In the genomic region with DNA sequence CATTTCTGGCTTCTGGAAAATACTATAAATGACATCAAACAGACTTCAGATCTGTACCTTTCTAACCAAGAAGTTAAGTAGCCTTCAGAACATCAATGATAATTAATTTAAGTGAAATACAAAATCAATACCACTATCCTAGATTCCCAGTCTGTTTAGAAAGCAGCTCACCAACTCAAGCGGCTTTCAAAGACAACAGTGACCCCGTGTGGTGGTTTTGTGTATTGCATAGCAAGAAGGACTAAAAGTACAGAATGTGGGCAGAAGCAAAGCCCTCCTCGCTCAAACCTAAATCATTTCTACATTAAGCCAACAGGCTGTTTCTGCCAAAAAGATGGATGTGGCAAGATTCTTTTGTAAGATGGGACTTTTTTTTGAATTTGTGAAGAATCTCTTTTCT, we compare ENCODE assay signal across 8 mouse cellular contexts.
DNase-seq lines count a peak whose midpoint lies in the region; ATAC-seq lines count a peak whose summit lies in the region.

No protein-coding gene starts in this region.

- intact Hi-C loops in heart, postnatal 36 days (cut with DNase I): loop anchor here (1.0 to 10.0 kb wide), 5 partner anchors 56 to 521 kb away; no protein-coding TSS in a partner anchor

- no peak overlapping the region for H3K4me3 ChIP-seq in kidney, embryonic 15.5 days (replicated peaks)

- H3K4me1 ChIP-seq in kidney, embryonic 15.5 days: 0 out of 2 replicates have a peak, but pooled peaks cover 4% of the 10 kb centered on the region

- H3K36me3 ChIP-seq in kidney, embryonic 15.5 days: no peaks in the 10 kb centered on the region

- 3% methylated on average over 3 of the region's 3 CpGs for WGBS in kidney, embryonic 15.5 days

- no peak for ATAC-seq in kidney, embryonic 15.5 days (replicated peaks; ENCODE audit: low FRiP score)

- DNase-seq in kidney, adult 18-20 months: peak; percentile 73
- DNase-seq in adrenal gland, postnatal 25 days: peak; percentile 75
- peak; percentile 84 for DNase-seq in embryo, embryonic 9.5 days (ENCODE audit: extremely low spot score)
- peak; percentile 82 to 86 for DNase-seq in heart, postnatal 36 days
- DNase-seq in left cerebral cortex, adult 8-10 months (ENCODE audit: low spot score in 2 of 2): peak; percentile 58 to 78
- DNase-seq in ovary, adult 18-20 months (ENCODE audit: low spot score): peak; percentile 21
- peak; percentile 68 for DNase-seq in thymus, postnatal 0 days (ENCODE audit: low spot score)

- no peak overlapping the region for H3K4me2 ChIP-seq in kidney, embryonic 15.5 days

- no peak overlapping the region for H3K9ac ChIP-seq in kidney, embryonic 15.5 days

- H3K27me3 ChIP-seq in kidney, embryonic 15.5 days: no peaks in the 10 kb centered on the region

- H3K9me3 ChIP-seq in kidney, embryonic 15.5 days (replicated peaks): no peaks in the 10 kb centered on the region

- H3K27ac ChIP-seq in kidney, embryonic 15.5 days: no peak overlapping the region

Comparison
In these comparisons a context has a peak if more than half of its experiments do, and no peak if none do; other contexts are left out.
1. DNase-seq: peak in every context shown above with its lines; median percentile 84 in embryo, embryonic 9.5 days; 84 in heart, postnatal 36 days; 75 in adrenal gland, postnatal 25 days; 73 in kidney, adult 18-20 months; 68 in left cerebral cortex, adult 8-10 months; 68 in thymus, postnatal 0 days; 21 in ovary, adult 18-20 months.